Mouse (Mus musculus): ENCODE measurements around the gene Wwc1. TPM values are rescaled to one million over a fixed set of nuclear protein-coding genes. Genes with fewer than 3 reads are reported as not detected.

Gene Wwc1
- polyA plus RNA-seq (2012; rRNA removed): 2.2 and 3.5 TPM in 2 replicates

DNA sequence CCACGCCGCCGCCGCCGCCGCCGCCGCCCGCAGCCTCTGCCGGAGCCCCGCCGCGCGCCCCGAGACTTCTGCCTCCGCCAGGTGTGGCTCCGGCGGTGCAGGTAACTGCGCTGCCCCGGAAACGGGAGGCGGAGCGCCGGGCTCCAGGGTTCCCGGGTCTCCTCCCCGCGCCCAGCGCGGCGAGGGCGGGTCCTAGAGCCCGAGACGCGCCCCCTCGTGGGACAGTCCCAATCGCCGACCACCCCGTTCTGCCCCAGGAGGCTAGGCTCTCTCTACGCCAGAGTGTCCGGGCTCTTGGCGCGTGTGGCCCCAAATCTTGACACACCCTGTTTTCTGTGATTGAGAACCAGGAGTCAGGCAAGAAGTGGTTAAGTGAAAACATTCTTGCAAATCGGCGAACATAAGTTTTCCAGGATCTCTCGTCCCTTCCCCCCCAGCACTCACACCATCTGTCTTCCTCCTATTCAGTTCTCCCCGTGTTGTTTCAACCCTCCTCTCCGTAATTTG lies at the start of gene Wwc1:
Gene Wwc1, minus strand, starts transcription at position 117 of the 507 bp plus-strand sequence.
- Histone ChIP-seq H3K4me1 (replicated peaks; ENCODE audit: control insufficient read depth, insufficient read depth, low read length) (peaks cover 6% of the 10 kb centered on the region; the same call in 1 of the 2 replicates), H3K27me3 (ENCODE audit: control insufficient read depth, insufficient read depth, low read length) (peaks cover 13% of the 10 kb centered on the region), H3K36me3 (ENCODE audit: control insufficient read depth, insufficient read depth, low read length) (no peaks in the 10 kb centered on the region), H3K27ac (ENCODE audit: control insufficient read depth, insufficient read depth, low read length) (no peak within 1 kb of the TSS), H3K4me3 (ENCODE audit: control insufficient read depth, insufficient read depth, low read length) (peak within 1 kb of the TSS; percentile 20)
- no peak for TF ChIP-seq POLR2A (IDR thresholded peaks at IDR 0.05; ENCODE audit: control insufficient read depth, extremely low read depth, insufficient read depth, low read length, poor library complexity)
- no peak for TF ChIP-seq CTCF (IDR thresholded peaks at IDR 0.05; ENCODE audit: borderline replicate concordance, control insufficient read depth, extremely low read depth, insufficient read depth, low read length, poor library complexity)
- WGBS: 4% methylated on average over 47 of the region's 47 CpGs
- no peak for DNase-seq

DNA sequence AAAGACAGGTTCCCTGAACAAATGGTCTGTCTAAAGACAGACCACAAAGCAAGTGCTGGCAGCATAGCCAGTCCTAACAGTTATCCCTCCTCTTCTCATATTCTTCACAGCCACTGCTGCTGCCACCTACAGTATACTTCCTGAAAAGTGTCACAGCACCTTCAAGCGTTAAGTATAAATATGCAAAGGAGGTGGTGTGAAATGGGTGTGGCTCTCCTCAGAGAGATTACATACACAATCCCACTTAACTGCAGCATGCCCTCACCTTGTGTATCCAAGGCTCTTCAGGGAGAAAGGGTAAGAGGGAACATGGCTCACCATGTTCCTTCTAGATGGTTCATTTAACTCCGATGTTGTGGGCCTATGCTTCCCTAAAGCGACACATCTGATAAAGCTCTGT lies 39.7 kb upstream of the Wwc1 start:
- TF ChIP-seq CTCF (IDR thresholded peaks at IDR 0.05; ENCODE audit: borderline replicate concordance, control insufficient read depth, extremely low read depth, insufficient read depth, low read length, poor library complexity) (no peak), POLR2A (IDR thresholded peaks at IDR 0.05; ENCODE audit: control insufficient read depth, extremely low read depth, insufficient read depth, low read length, poor library complexity) (no peak)
- WGBS: 65% methylated on average over 3 of the region's 3 CpGs
- H3K27ac ChIP-seq (ENCODE audit: control insufficient read depth, insufficient read depth, low read length): no peak overlapping the region

DNA sequence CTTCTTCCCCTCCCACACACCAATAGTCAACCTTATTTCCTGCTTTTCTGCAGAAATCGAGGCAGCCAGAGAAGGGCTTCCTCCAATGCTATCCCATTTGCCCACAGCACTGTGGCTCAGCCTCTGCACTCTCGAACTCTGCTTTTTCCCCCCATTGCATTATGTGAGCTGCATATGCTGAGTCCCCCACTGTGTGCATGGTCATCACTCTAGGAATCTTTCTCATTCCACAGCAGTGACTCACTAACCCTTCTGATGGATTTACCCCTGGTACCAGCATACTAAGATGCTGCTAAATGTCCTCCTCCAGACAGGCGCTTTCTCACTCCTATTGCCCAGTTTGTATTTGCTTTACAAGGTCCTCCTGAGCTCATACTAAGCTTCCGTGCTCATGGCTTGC lies 32.9 kb upstream of the Wwc1 start:
- H3K4me3 ChIP-seq (ENCODE audit: control insufficient read depth, insufficient read depth, low read length): no peak overlapping the region
- DNase-seq: no peak
- no peaks in the 10 kb centered on the region for H3K27me3 ChIP-seq (ENCODE audit: control insufficient read depth, insufficient read depth, low read length)
- TF ChIP-seq CTCF (IDR thresholded peaks at IDR 0.05; ENCODE audit: borderline replicate concordance, control insufficient read depth, extremely low read depth, insufficient read depth, low read length, poor library complexity): no peak
- TF ChIP-seq POLR2A (IDR thresholded peaks at IDR 0.05; ENCODE audit: control insufficient read depth, extremely low read depth, insufficient read depth, low read length, poor library complexity): no peak
- no peaks in the 10 kb centered on the region for H3K36me3 ChIP-seq (ENCODE audit: control insufficient read depth, insufficient read depth, low read length)
- 72% methylated on average over 4 of the region's 4 CpGs for WGBS
- no peak overlapping the region for H3K27ac ChIP-seq (ENCODE audit: control insufficient read depth, insufficient read depth, low read length)
- H3K4me1 ChIP-seq (replicated peaks; ENCODE audit: control insufficient read depth, insufficient read depth, low read length): no peaks in the 10 kb centered on the region

More for the DNA sequence above, 39.7 kb upstream of the Wwc1 start:
- Histone ChIP-seq H3K4me3 (ENCODE audit: control insufficient read depth, insufficient read depth, low read length) (no peak overlapping the region), H3K27me3 (ENCODE audit: control insufficient read depth, insufficient read depth, low read length) (no peaks in the 10 kb centered on the region), H3K36me3 (ENCODE audit: control insufficient read depth, insufficient read depth, low read length) (no peaks in the 10 kb centered on the region), H3K4me1 (replicated peaks; ENCODE audit: control insufficient read depth, insufficient read depth, low read length) (no peaks in the 10 kb centered on the region)
- DNase-seq: no peak

DNA sequence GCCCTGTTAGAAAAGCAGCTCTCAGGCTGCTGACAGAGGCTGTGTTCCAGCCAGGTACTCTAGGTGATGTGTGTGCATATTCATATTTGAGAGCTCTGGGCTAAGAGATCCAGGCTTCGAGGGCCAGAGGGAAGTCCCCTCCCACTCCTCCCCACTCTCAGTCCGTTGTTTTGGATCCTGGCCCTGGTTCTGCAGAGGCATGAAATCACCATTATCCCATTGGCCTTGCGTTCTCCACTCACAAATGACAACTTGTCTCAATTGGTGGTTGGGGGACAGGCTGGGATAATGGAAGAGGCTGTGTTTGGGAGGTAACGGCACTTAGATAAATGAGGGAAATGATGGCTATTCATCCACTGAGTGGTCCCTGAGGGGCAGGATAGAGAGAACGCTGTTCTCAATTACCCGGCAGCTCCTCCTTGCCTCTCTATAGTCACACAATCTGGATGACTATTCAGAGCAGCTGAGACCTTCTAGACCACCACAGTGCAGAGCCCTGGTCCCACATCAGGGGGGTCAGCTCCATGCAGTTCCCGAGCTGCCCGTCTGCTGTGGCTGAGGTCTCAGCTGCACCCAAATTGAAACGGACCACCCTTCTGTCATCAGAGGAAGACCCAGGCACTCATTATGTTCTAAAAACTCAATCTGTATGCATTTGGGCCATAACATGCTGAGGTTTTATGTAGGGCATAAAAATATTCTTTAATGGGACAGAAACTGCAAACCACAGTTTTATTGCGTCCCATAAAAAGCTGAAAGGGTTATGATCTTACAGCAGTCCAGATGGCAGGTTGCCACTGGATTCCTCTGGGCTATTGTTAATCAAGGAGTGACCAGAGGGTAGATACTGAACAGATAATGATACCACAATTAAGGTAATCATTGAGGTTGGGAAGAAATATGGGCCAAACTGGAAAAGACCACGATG lies 29.2 kb upstream of the Wwc1 start:
- 84% methylated on average over 11 of the region's 11 CpGs for WGBS
- Histone ChIP-seq H3K27me3 (ENCODE audit: control insufficient read depth, insufficient read depth, low read length) (no peaks in the 10 kb centered on the region), H3K27ac (ENCODE audit: control insufficient read depth, insufficient read depth, low read length) (no peak overlapping the region), H3K4me3 (ENCODE audit: control insufficient read depth, insufficient read depth, low read length) (no peak overlapping the region), H3K36me3 (ENCODE audit: control insufficient read depth, insufficient read depth, low read length) (no peaks in the 10 kb centered on the region), H3K4me1 (replicated peaks; ENCODE audit: control insufficient read depth, insufficient read depth, low read length) (no peaks in the 10 kb centered on the region)
- DNase-seq: no peak
- TF ChIP-seq CTCF (IDR thresholded peaks at IDR 0.05; ENCODE audit: borderline replicate concordance, control insufficient read depth, extremely low read depth, insufficient read depth, low read length, poor library complexity) (no peak), POLR2A (IDR thresholded peaks at IDR 0.05; ENCODE audit: control insufficient read depth, extremely low read depth, insufficient read depth, low read length, poor library complexity) (no peak)

DNA sequence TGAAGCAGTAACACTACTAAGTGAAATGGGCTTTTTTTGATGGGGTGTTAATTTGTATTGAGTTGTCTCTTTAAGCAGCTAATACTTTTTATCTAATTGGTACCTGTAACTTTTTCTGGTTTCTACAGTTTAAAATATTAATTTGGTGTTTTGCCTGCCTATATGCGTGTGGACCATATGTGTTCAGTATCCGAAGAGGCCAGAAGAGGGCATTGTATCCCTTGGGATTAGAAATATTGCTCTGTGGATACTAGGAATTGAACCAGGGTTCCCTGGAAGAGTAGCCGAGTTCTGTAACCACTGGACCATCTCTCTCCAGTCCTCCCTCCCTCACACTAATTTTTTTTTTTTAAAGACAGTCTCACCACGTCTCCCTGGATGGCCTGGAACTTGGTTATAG lies 22.6 kb upstream of the Wwc1 start:
- no peak for DNase-seq
- WGBS: 66% methylated on average over 4 of the region's 4 CpGs
- Histone ChIP-seq H3K4me1 (replicated peaks; ENCODE audit: control insufficient read depth, insufficient read depth, low read length) (no peaks in the 10 kb centered on the region), H3K36me3 (ENCODE audit: control insufficient read depth, insufficient read depth, low read length) (no peaks in the 10 kb centered on the region), H3K27me3 (ENCODE audit: control insufficient read depth, insufficient read depth, low read length) (no peaks in the 10 kb centered on the region), H3K4me3 (ENCODE audit: control insufficient read depth, insufficient read depth, low read length) (no peak overlapping the region), H3K27ac (ENCODE audit: control insufficient read depth, insufficient read depth, low read length) (no peak overlapping the region)
- TF ChIP-seq CTCF (IDR thresholded peaks at IDR 0.05; ENCODE audit: borderline replicate concordance, control insufficient read depth, extremely low read depth, insufficient read depth, low read length, poor library complexity): no peak

DNA sequence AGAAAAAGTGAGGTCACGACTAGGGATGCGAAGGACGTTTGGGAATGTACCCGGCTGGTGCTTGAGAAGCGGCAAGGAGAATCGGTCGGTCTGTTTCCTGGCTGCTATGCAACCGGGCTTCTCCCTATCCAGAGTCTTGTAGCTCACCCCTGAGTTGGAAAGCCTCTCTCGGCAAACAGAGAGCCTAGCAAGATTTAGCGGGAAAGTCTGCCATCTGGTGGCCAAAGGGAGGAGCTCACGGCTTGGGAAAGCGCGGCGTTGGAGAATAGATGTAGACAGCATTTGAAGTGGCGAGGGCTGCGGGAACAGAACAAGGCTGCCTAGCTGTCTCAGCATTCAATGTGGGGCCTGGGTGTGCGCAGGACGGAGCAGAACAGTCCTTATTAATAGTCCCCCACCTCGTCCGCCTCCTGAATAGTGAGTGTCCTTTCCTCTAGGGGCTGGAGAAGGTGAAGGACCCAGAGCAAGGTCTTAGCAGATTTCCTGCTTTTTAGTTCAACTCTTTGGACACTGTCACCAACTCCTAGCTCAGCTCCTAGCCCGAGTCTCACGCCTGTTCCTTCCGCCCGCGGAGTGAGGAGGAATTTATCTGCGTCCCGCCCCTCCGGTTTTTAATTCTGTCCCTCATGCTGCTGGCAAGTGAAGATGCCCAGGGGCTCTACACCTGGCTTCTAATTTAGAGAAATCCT lies 21.1 kb upstream of the Wwc1 start:
- Histone ChIP-seq H3K27me3 (ENCODE audit: control insufficient read depth, insufficient read depth, low read length) (no peaks in the 10 kb centered on the region), H3K4me1 (replicated peaks; ENCODE audit: control insufficient read depth, insufficient read depth, low read length) (no peaks in the 10 kb centered on the region), H3K4me3 (ENCODE audit: control insufficient read depth, insufficient read depth, low read length) (no peak overlapping the region), H3K27ac (ENCODE audit: control insufficient read depth, insufficient read depth, low read length) (no peak overlapping the region), H3K36me3 (ENCODE audit: control insufficient read depth, insufficient read depth, low read length) (no peaks in the 10 kb centered on the region)
- TF ChIP-seq POLR2A (IDR thresholded peaks at IDR 0.05; ENCODE audit: control insufficient read depth, extremely low read depth, insufficient read depth, low read length, poor library complexity) (no peak), CTCF (IDR thresholded peaks at IDR 0.05; ENCODE audit: borderline replicate concordance, control insufficient read depth, extremely low read depth, insufficient read depth, low read length, poor library complexity) (peak; percentile 71; the same call in 1 of the 2 replicates)
- WGBS: 12% methylated on average over 28 of the region's 28 CpGs
- peak; percentile 61 for DNase-seq
